Mouse (Mus musculus): ENCODE results near the gene Nup93.
A peak's percentile ranks its signal among the peaks of the same experiment; 100 is the strongest.

Gene Nup93

GRCm38 (mm10) chr8:94187290-94188002 is 26.9 kb upstream of the Nup93 start:
- no peak for DNase-seq

DNA sequence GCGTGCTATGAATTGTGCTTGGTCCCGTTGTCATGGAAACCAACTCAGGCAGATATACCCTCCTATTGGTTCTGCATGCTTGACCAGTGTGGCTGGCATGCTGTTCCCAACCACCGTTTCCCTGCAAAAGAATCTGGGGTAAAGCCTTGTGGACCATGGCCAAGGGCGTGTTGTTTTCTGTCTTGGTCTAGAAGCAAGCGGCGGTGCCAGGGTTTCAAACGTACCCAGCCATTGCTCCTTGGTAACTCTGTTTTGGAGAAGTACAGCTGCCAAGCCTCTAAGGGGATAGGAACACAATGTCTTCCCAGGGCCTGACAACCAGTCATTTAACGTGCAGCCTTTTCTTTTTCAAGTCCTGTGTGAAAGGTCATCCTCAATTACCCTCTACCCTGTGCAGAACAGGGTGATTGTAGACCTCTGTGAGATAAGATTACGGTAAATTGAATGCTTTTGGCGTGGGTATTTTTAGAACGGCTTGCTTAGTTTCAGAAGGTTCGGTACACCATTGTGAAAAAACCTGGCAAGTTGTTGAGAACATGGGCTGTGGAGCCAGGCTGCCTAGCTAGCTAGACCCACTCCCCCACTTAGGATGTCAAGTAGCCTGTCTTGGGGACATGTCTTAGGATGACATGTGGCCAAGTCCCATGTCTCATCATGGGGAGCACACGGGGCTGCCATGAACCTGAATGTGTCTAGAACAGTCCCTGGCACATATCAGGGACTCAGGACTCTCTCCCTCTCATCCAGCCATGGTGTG is 24.9 kb upstream of the Nup93 start:
- no peak for DNase-seq

DNA sequence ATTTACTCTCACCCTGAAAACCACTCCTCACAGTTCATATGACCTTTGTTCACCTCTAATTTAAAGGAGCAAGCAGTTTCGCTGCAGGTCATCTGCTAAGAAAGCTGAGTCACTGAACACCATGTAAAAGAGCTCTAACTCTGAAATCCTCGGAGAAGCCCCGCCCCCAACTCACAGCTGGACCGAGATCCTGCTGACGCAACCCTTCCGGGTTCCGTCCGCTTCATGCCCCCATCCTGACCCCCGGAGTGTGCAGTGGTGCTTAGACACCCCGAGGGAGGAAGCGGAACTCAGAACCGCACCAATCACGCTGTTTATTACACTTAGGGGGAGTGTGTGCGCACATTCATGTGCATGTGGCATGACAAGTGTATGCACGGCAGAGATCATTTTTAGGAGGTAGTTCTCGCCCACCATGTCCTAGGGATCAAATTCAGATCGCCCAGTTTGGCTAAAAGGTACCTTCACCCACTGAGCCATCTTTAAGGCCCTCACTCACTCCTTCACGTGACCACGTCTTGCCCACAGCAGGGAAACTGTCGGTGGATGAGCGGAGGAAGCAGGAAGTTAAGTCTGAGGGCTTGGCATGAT is 23.2 kb upstream of the Nup93 start:
- peak; percentile 84 to 86 for DNase-seq

- DNase-seq, result peak in 1 of 2 experiments; percentile 37
Observed at GRCm38 (mm10) chr8:94192926-94193325, 21.4 kb upstream of the Nup93 start.

DNA sequence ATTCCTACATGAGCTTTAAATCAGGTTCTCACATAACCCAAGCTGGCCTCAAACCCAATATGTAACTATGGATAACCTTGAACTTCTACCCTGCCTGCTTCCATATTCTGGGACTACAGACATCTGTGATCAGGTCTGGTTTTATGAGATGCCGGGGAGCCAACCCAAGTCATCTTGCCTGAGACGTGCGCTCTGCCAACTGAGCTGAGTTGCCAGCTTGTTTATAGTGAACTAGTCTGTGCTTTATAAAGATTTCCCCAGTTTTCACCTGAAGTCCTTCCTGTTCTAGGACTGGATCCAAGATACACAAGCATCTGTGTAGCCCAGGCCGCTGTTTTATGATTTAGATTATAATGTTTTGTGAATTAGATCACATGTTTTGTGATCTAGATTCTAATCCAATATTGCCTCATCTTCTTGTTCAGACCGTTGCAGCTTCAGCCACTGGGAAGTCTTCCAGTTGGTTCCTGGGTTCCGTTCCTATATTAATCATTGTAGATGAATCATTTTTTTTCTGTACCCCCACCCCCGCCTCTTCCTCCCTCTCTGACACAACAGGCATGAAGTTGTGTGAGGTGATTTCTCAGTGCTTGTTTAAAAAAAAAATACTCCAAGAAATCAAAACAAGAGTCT is 19.7 kb upstream of the Nup93 start:
- no peak for DNase-seq

GRCm38 (mm10) chr8:94199202-94199869 is 15.0 kb upstream of the Nup93 start:
- peak in 1 of 2 experiments; percentile 76 for DNase-seq

GRCm38 (mm10) chr8:94204043-94204442 is 10.3 kb upstream of the Nup93 start:
- DNase-seq, result peak in 1 of 2 experiments; percentile 42

DNA sequence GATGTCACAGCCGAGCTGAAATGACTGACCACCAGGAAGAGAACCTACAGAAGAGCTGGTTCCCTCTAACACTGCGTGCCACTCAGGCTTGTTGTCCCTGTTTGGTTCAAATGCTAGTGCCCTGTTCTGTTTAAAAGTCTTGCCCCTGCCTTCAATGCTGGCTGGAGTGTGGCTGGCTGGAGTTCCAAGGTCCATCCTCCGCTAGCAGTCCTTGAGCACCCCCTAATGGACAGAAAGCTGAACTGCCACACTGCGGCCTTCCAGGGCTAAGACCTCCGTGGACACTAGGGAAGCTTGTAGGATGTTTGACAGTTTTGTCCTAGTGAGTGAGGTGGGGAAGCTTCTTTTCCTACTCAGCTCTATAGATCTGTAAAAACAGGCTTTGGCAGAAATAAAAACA is 8.6 kb upstream of the Nup93 start:
- DNase-seq, result peak; percentile 66 to 82

- no peak for DNase-seq
Observed at GRCm38 (mm10) chr8:94206256-94206655, 8.1 kb upstream of the Nup93 start.

DNA sequence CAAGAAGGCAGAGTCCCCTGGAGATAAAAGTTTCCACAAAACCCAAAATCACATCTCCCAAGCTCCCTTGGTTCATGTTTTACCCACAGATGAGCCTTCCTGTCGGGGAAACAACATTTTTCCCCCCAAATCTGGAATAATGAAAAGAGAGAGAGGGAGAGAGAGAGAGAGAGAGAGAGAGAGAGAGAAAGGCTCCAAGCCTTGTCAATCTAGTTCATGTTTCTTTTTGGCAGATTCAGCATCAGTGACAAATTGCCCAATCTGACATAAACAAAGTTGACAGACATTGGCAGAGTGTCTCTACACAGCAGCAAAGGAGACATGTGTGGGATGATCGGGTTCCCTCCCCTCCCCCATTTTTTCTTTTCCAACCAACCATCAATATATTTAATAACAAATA is 6.9 kb upstream of the Nup93 start:
- DNase-seq, result no peak

GRCm38 (mm10) chr8:94209639-94210038 is 4.7 kb upstream of the Nup93 start:
- DNase-seq, result no peak

DNA sequence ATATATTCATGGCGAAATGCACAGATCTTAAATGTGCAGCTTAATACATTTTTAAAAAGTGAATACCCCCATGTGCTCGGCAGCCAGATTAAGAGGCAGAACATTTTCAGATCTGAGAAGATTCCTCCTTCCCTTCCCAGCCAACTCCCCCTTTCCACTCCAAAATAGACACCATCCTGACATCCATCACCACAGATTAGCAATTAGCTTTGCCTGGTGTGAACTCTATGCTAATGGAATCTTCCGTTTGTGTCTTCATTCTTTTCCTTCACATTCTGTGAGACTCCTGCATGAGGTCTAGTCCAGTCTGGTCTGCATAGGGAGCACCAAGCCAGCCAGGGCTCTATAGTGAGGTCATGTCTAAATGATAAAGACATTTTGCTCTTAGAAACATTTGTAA is 4.1 kb upstream of the Nup93 start:
- DNase-seq, result no peak

DNA sequence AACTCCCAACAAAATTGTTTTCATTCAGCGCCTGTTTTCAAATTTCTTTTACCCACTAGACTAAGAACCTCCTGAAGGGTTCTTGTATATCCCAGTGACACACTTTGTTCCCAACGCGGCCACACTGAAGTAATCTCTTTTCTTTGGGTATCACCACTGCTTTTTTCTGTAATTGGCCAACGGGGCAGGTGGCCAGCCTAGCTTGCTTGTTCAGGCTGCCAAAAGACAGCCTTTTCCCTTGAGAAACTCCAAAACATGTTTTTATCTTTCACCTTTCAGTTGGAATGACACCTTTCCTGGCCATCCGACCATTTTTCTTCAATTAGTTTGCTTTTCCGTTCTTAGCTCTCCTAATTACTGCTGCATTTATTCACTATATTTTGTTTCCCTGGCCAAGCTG is 545 bp upstream of the Nup93 start:
- DNase-seq, result no peak

- DNase-seq, result no peak
Observed at GRCm38 (mm10) chr8:94227381-94227939, 13.1 kb downstream of the Nup93 start.

DNA sequence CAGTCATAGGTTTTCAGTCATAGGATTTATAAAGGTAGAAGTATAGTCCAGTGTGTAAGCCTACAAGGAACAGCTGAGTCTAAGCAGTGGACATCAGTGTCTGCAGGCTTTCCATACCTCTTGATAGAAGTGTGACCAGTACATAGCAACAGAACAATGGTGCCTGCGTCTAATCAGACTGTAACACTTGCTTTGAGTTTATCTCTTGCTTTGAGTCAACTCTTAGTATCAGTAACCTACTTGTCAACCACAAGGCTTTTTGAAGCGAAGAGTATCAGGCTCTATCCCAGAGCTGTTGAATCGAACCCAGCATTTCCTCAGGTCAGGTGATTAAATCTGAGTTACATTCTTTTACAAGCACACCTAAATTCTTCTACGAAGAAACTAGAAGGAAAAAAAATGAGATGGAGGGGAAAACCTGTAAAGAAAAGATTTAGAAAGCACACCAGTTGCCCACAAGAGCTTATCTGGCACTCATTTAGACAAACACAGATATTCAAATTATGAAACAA is 25.9 kb downstream of the Nup93 start:
- DNase-seq, result no peak

GRCm38 (mm10) chr8:94249836-94250435 is 35.6 kb downstream of the Nup93 start:
- DNase-seq, result no peak

GRCm38 (mm10) chr8:94258881-94259280 is 44.5 kb downstream of the Nup93 start:
- no peak for DNase-seq

GRCm38 (mm10) chr8:94262626-94263297 is 48.4 kb downstream of the Nup93 start:
- DNase-seq, result no peak

- no peak for DNase-seq
Observed at GRCm38 (mm10) chr8:94266344-94267191, 52.2 kb downstream of the Nup93 start.

GRCm38 (mm10) chr8:94268359-94268890 is 54.1 kb downstream of the Nup93 start:
- DNase-seq, result no peak
